Mouse (Mus musculus): ENCODE measurements around the gene Prune2. TPM values are rescaled to one million over a fixed set of nuclear protein-coding genes. Genes with fewer than 3 reads are reported as not detected.

The Prune2 gene
- polyA plus RNA-seq, 1 experiment, result 0.48 TPM

DNA sequence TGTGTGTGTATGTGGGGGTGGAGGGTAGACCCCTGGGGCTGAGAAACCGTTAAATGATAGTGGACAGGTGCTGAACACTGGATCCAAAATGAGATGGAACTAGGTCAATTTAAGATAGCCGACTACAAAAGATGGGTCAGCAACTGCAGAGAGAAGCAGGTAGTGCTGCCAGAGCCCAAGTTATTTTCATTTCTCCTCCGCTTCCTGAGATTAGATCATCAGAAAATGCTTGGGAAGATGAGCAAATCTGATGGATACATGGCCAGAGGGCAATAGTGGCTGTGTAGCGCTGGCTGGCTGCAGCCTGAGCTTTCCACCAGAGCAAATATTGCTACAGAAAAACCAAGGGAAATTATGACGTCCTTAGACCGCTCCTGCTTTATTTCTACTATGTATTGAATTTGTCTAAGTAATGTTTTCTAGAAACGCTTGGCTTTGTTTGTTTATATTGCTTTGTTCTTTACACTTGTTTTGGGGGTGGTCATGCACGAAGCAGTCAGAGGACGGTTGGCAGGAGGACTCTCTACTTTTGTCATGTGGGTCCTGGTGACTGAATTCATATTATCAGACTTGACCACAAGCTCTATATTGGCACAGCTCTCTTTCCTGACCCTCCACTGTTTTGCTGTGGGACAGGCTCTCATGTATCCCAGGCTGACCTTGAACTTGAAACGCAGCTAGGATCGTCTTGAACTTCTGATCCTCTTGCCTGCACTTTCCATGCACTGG, 198.2 kb downstream of the Prune2 start:
- H3K4me1 ChIP-seq (ENCODE audit: control insufficient read depth, insufficient read depth, low read length), result no peaks in the 10 kb centered on the region
- no peak overlapping the region for H3K27ac ChIP-seq (ENCODE audit: insufficient read depth, low read depth, low read length)
- DNase-seq, result peak; percentile 12
- H3K4me3 ChIP-seq (ENCODE audit: insufficient read depth, low read depth, low read length), result no peak overlapping the region
- H3K36me3 ChIP-seq (ENCODE audit: control insufficient read depth, insufficient read depth, low read length), result no peaks in the 10 kb centered on the region
- TF ChIP-seq POLR2A (IDR thresholded peaks at IDR 0.05; ENCODE audit: low read depth, low read length), result no peak
- no peak for TF ChIP-seq CTCF (conservative IDR thresholded peaks at IDR 0.05; ENCODE audit: insufficient read depth, insufficient read length, low read depth, low read length)
- no peaks in the 10 kb centered on the region for H3K27me3 ChIP-seq (replicated peaks; ENCODE audit: control insufficient read depth, insufficient read depth, low read length)
- WGBS, result 75% methylated on average over 11 of the region's 11 CpGs

DNA sequence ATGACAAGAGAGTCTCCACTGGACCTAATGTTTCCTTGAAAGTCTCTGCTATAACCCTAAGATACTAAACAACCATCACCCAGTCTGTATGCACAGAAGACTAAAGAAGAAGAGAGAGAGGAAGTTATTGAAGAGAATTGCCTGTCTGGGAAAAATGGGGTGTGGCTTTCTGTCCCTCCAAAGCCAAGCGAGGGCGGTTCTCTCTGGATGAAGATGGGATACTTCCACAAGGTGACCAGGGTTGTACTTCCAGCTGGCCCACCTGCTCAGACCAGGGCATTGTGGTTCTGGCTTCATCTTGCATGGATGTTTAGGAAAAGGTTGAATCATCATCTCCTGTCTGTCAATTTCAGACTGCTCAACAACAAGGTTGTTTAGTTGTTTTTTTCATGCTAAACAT, 199.3 kb downstream of the Prune2 start:
- no peaks in the 10 kb centered on the region for H3K4me1 ChIP-seq (ENCODE audit: control insufficient read depth, insufficient read depth, low read length)
- TF ChIP-seq POLR2A (IDR thresholded peaks at IDR 0.05; ENCODE audit: low read depth, low read length) (no peak), CTCF (conservative IDR thresholded peaks at IDR 0.05; ENCODE audit: insufficient read depth, insufficient read length, low read depth, low read length) (no peak)
- H3K4me3 ChIP-seq (ENCODE audit: insufficient read depth, low read depth, low read length), result no peak overlapping the region
- H3K36me3 ChIP-seq (ENCODE audit: control insufficient read depth, insufficient read depth, low read length), result no peaks in the 10 kb centered on the region
- 83% methylated on average over 2 of the region's 2 CpGs for WGBS
- no peak for DNase-seq
- H3K27me3 ChIP-seq (replicated peaks; ENCODE audit: control insufficient read depth, insufficient read depth, low read length), result no peaks in the 10 kb centered on the region
- no peak overlapping the region for H3K27ac ChIP-seq (ENCODE audit: insufficient read depth, low read depth, low read length)

DNA sequence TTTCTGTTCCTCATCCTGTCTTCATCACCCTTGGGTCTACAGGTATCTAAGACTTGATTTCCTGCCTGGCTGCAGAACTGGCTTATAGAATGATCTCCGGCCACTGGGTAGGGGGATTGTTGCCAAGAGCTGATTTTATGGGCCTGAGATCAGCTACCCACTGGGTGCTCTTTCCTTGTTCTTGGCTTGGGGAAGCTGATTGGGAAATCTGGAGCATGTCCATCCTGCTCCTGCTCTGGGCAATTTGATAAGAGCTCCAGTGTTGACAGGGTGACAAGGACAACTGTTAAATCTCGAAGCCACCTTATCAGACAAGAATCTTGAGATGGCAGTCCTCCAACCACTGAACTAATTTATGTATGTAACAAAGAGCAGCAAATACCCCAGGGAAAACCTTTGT, 203.8 kb downstream of the Prune2 start:
- Histone ChIP-seq H3K36me3 (ENCODE audit: control insufficient read depth, insufficient read depth, low read length) (no peaks in the 10 kb centered on the region), H3K4me3 (ENCODE audit: insufficient read depth, low read depth, low read length) (no peak overlapping the region), H3K27ac (ENCODE audit: insufficient read depth, low read depth, low read length) (no peak overlapping the region), H3K4me1 (ENCODE audit: control insufficient read depth, insufficient read depth, low read length) (no peaks in the 10 kb centered on the region), H3K27me3 (replicated peaks; ENCODE audit: control insufficient read depth, insufficient read depth, low read length) (no peaks in the 10 kb centered on the region)
- peak; percentile 32 for DNase-seq
- WGBS, result 53% methylated on average over 2 of the region's 2 CpGs
- TF ChIP-seq CTCF (conservative IDR thresholded peaks at IDR 0.05; ENCODE audit: insufficient read depth, insufficient read length, low read depth, low read length), result no peak
- no peak for TF ChIP-seq POLR2A (IDR thresholded peaks at IDR 0.05; ENCODE audit: low read depth, low read length)

DNA sequence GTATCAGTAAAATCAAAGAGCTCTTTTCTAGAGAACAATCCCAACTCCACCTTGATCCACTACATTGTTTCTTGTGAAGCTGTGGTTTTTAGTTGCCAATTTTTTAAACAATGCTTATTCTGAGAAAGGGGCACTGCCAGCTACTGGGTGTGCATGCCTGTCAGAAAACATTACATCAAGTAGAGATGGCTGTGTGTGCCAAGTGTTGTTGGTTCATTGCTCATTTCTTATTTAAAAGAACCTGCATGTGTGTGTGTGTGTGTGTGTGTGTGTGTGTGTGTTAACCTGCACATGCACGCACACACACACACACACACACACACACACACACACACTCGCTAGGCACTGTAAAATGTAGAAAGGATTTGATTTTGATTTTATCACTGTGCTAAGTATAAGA, 204.3 kb downstream of the Prune2 start:
- Histone ChIP-seq H3K4me1 (ENCODE audit: control insufficient read depth, insufficient read depth, low read length) (no peaks in the 10 kb centered on the region), H3K36me3 (ENCODE audit: control insufficient read depth, insufficient read depth, low read length) (no peaks in the 10 kb centered on the region), H3K4me3 (ENCODE audit: insufficient read depth, low read depth, low read length) (no peak overlapping the region), H3K27me3 (replicated peaks; ENCODE audit: control insufficient read depth, insufficient read depth, low read length) (no peaks in the 10 kb centered on the region), H3K27ac (ENCODE audit: insufficient read depth, low read depth, low read length) (no peak overlapping the region)
- DNase-seq, result no peak
- WGBS, result 64% methylated on average over 2 of the region's 2 CpGs
- TF ChIP-seq POLR2A (IDR thresholded peaks at IDR 0.05; ENCODE audit: low read depth, low read length) (no peak), CTCF (conservative IDR thresholded peaks at IDR 0.05; ENCODE audit: insufficient read depth, insufficient read length, low read depth, low read length) (no peak)

DNA sequence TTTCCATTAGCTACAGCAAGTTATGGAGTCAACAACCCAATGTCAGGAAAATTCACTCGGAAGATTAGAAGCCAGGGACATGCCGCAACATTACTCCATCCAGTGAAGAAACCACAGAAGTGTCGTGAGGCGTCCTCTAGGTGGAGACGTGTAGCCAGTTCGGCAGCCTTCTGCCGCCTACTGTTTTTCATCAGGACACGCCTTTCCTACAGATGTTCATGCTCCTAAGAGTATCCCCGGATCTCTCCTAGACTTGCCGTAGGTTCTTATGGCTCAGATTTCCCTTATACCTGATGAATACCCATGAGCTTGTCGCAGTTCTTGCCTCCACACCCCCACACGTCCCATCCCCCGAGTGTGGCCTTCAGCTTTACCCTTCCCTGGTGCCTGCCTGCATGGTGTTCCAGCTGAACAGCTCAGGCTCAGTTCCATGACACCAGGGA, 207.6 kb downstream of the Prune2 start:
- H3K4me1 ChIP-seq (ENCODE audit: control insufficient read depth, insufficient read depth, low read length), result no peaks in the 10 kb centered on the region
- no peak overlapping the region for H3K27ac ChIP-seq (ENCODE audit: insufficient read depth, low read depth, low read length)
- H3K27me3 ChIP-seq (replicated peaks; ENCODE audit: control insufficient read depth, insufficient read depth, low read length), result no peaks in the 10 kb centered on the region
- peak; percentile 85 for TF ChIP-seq CTCF (conservative IDR thresholded peaks at IDR 0.05; ENCODE audit: insufficient read depth, insufficient read length, low read depth, low read length)
- no peak for TF ChIP-seq POLR2A (IDR thresholded peaks at IDR 0.05; ENCODE audit: low read depth, low read length)
- H3K4me3 ChIP-seq (ENCODE audit: insufficient read depth, low read depth, low read length), result no peak overlapping the region
- no peaks in the 10 kb centered on the region for H3K36me3 ChIP-seq (ENCODE audit: control insufficient read depth, insufficient read depth, low read length)
- 7% methylated on average over 13 of the region's 13 CpGs for WGBS
- peak; percentile 72 for DNase-seq

DNA sequence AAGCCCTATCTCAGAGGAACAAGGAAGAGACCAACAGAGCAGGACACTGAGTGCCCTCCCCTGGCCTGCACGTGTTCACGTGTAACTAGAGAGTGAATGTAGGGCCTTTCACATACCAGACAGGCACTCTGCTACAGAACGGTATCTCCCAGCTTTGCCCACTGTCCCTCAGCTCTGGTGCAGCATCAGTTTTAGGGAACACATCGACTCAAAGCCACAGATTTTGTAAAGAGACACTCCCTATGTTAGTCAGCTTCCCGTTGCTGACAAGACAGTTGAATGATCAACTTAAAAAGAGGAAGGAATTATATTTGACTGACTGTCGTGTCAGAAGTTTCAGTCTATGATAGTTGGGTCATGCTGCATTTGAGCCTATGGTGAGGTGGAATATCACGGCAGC, 210.4 kb downstream of the Prune2 start:
- Histone ChIP-seq H3K27ac (ENCODE audit: insufficient read depth, low read depth, low read length) (no peak overlapping the region), H3K4me1 (ENCODE audit: control insufficient read depth, insufficient read depth, low read length) (no peaks in the 10 kb centered on the region), H3K4me3 (ENCODE audit: insufficient read depth, low read depth, low read length) (no peak overlapping the region), H3K36me3 (ENCODE audit: control insufficient read depth, insufficient read depth, low read length) (no peaks in the 10 kb centered on the region), H3K27me3 (replicated peaks; ENCODE audit: control insufficient read depth, insufficient read depth, low read length) (no peaks in the 10 kb centered on the region)
- peak; percentile 16 for DNase-seq
- WGBS, result 71% methylated on average over 7 of the region's 7 CpGs
- no peak for TF ChIP-seq POLR2A (IDR thresholded peaks at IDR 0.05; ENCODE audit: low read depth, low read length)

DNA sequence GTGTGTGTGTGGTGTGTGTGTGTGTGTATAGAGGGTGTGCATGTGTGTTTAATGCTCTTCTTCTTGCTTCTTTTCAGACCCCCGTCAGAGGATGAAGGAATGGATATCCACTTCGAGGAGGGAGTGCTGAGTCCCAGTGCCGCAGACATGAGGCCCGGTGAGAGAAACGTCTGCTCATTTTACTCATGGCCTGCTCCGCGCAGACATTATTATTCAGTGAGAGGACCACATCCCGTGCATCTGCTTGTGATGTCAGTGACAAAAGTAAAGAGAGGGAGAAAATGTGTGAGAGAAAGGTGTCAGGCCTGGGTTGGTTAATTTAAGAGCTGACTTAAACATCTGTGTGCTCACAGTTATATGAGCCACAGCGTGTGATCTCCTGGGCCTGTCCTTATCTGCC, 212.3 kb downstream of the Prune2 start:
- 90% methylated on average over 9 of the region's 9 CpGs for WGBS
- no peaks in the 10 kb centered on the region for H3K27me3 ChIP-seq (replicated peaks; ENCODE audit: control insufficient read depth, insufficient read depth, low read length)
- DNase-seq, result no peak
- no peaks in the 10 kb centered on the region for H3K36me3 ChIP-seq (ENCODE audit: control insufficient read depth, insufficient read depth, low read length)
- H3K4me3 ChIP-seq (ENCODE audit: insufficient read depth, low read depth, low read length), result no peak overlapping the region
- H3K27ac ChIP-seq (ENCODE audit: insufficient read depth, low read depth, low read length), result no peak overlapping the region
- H3K4me1 ChIP-seq (ENCODE audit: control insufficient read depth, insufficient read depth, low read length), result no peaks in the 10 kb centered on the region
- TF ChIP-seq POLR2A (IDR thresholded peaks at IDR 0.05; ENCODE audit: low read depth, low read length), result no peak
- TF ChIP-seq CTCF (conservative IDR thresholded peaks at IDR 0.05; ENCODE audit: insufficient read depth, insufficient read length, low read depth, low read length), result no peak
